Mouse (Mus musculus) gastrocnemius, adult 18-20 months (tissue): Measurements from ENCODE around the gene Gm17428. TPM values are rescaled to one million over a fixed set of nuclear protein-coding genes. Genes with fewer than 3 reads are reported as not detected.
A peak's percentile ranks its signal among the peaks of the same experiment; 100 is the strongest.
"Not testable (repeated sequence)": the region's sequence is repeated elsewhere in the genome, so short reads cannot be mapped to it uniquely, and the experiment has no call there.

Source experiments
- DNase-seq: peaks from one replicate; pipeline ENCODE4 v3.0.0; 2021; ENCODE audit warnings: low spot score
- long read RNA-seq, 2 experiments: library from polyadenylated mRNA; stranded (forward); transcript quantifications; one replicate each; pipeline ENCODE4 v2.0.0; 2021
- total RNA-seq, 2 experiments: library from RNA; stranded (reverse); gene quantifications; 2 replicates each; pipeline ENCODE4 v1.2.3; 2021

Gm17428 gene
- total RNA-seq: not detected
- long read RNA-seq, experiment 1: 0 reads
- long read RNA-seq, experiment 2, partial matches to known transcripts: 0 of 1 reads
- long read RNA-seq, experiment 2, other reads (novel, unspliced or antisense): 0 of 1 reads

- no peak for DNase-seq
These were observed at the start of gene Gm17428 for GRCm38 (mm10) chr14:54976633-54977032. Gm17428 (plus strand) TSS chr14:54976933.

- no peak for DNase-seq
These were observed 49.4 kb upstream of the Gm17428 start for GRCm38 (mm10) chr14:54927296-54927695.

GRCm38 (mm10) chr14:54929801-54930200, 46.9 kb upstream of the Gm17428 start:
- DNase-seq: no peak

GRCm38 (mm10) chr14:54930431-54930830, 46.3 kb upstream of the Gm17428 start:
- no peak for DNase-seq

- DNase-seq: no peak
These were observed 44.0 kb upstream of the Gm17428 start, which contains the start of gene Il25 for GRCm38 (mm10) chr14:54932645-54933150. Il25 (plus strand) TSS chr14:54932695.

- no peak for DNase-seq
These were observed 40.6 kb upstream of the Gm17428 start, which contains the start of gene Cmtm5 for GRCm38 (mm10) chr14:54935904-54936830. Cmtm5 (plus strand) TSS chr14:54936261.

- DNase-seq: no peak
These were observed 39.9 kb upstream of the Gm17428 start for GRCm38 (mm10) chr14:54936831-54937160.

- DNase-seq: no peak
These were observed 39.2 kb upstream of the Gm17428 start for GRCm38 (mm10) chr14:54937361-54938182.

GRCm38 (mm10) chr14:54938431-54939219, 38.1 kb upstream of the Gm17428 start:
- DNase-seq: no peak

GRCm38 (mm10) chr14:54939434-54940175, 37.1 kb upstream of the Gm17428 start:
- DNase-seq: peak; percentile 67

- DNase-seq: no peak
These were observed 36.6 kb upstream of the Gm17428 start for GRCm38 (mm10) chr14:54940176-54940530.

- no peak for DNase-seq
These were observed 35.4 kb upstream of the Gm17428 start for GRCm38 (mm10) chr14:54941024-54941978.

GRCm38 (mm10) chr14:54942479-54942878, 34.3 kb upstream of the Gm17428 start:
- no peak for DNase-seq

- no peak for DNase-seq
These were observed 32.8 kb upstream of the Gm17428 start for GRCm38 (mm10) chr14:54943971-54944370.

- DNase-seq: no peak
These were observed 31.8 kb upstream of the Gm17428 start for GRCm38 (mm10) chr14:54944939-54945338.

GRCm38 (mm10) chr14:54945975-54946704, 30.6 kb upstream of the Gm17428 start:
- no peak for DNase-seq

GRCm38 (mm10) chr14:54947008-54947407, 29.7 kb upstream of the Gm17428 start:
- DNase-seq: not testable (repeated sequence)

GRCm38 (mm10) chr14:54948781-54949180, 28.0 kb upstream of the Gm17428 start:
- DNase-seq: no peak
